1 mouse cellular context compared by ENCODE assay signal in the genomic region with DNA sequence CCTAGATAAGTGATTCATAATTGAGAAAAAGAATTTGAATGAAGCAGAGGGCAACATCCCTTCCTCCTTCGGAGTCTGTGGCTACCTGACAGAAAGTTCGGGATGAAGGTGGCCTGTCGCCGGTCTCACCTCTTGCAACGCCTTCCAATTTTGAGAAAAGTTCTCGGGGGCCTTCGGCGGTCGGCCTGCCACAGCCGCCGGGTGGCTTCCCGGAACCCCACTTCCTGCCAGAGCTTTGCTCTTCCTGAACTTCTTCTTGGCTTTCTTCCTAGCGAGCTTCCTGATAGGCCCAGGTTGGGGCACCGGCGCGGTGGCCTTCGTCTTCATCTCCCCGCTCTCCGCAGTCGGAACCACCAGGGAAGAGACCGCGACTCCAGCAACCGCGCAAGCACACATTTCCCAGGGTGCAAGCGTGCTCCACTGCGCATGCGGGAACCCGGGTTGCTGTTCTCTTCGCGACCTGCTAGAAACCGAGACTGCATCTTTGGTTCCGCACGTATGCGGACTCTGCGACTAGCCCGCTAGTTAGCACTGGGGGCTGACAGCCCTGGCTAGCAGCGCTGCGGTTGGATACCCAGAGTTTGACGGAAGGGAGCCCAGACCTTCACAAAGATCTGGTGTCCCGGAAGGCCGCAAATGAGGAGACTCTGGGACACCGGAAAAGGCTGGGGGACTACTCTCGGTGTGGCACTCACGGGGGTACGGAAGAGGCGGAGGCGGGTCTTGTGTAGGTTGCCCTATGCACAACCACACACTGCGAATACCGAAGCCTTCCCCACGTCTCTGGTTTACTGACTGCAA.
A peak's percentile ranks its signal among the peaks of the same experiment; 100 is the strongest.
TF ChIP-seq lines count a peak whose summit lies in the region.

A gene (minus strand): TSS at position 464 of the 801 bp plus-strand sequence.

TF ChIP-seq in MEL, 35 proteins besides CTCF, POLR2A, EP300 and RAD21 (continued from another document):
- TF ChIP-seq TCF12 (IDR thresholded peaks at IDR 0.05; ENCODE audit: low read depth, low read length), result peak; percentile 33; the same call in 1 of the 2 replicates
- no peak for TF ChIP-seq USF1 (IDR thresholded peaks at IDR 0.05; ENCODE audit: low read depth, low read length)
- peak; percentile 94 for TF ChIP-seq HCFC1 (IDR thresholded peaks at IDR 0.05; ENCODE audit: low read depth, low read length)
- TF ChIP-seq POLR2AphosphoS2 (IDR thresholded peaks at IDR 0.05; ENCODE audit: low read length), result peak; percentile 89; the same call in 1 of the 2 replicates
- TF ChIP-seq ZMIZ1 (IDR thresholded peaks at IDR 0.05; ENCODE audit: low read depth, low read length), result peak; percentile 73
- TF ChIP-seq SMC3 (IDR thresholded peaks at IDR 0.05; ENCODE audit: low read depth, low read length), result no peak
